Mouse (Mus musculus) limb, embryonic 11.5 days (tissue): ENCODE measurements at regions not wholly inside any gene's neighbourhood (a gene's known extent, or its start where the extent isn't known, plus 50 kb on each side); places are given as distances from the start of the nearest gene placed in this dataset.

Experiments used
- ATAC-seq: fragments of 200-750 bp; cut with Nextera tagmentation; 2 replicates; pipeline ENCODE4 v1.8.0; 2017; ENCODE audit warnings: low read depth; ENCODE audit not compliant: insufficient number of reproducible peaks, low FRiP score, low TSS enrichment
- DNase-seq: peaks from one replicate; pipeline ENCODE4 v3.0.0-alpha.2; 2015; ENCODE audit warnings: low spot score
- H3K27ac ChIP-seq: fragments of 300-500 bp; sonication (generic); replicated peaks from 2 replicates; pipeline ENCODE4 v1.5.1; 2014; ENCODE audit warnings: low read depth, mild to moderate bottlenecking, low read length
- H3K27me3 ChIP-seq: fragments of 300-500 bp; sonication (generic); 2 replicates; pipeline ENCODE4 v1.6.1; 2014; ENCODE audit warnings: mild to moderate bottlenecking, low read length, mixed read lengths; ENCODE audit not compliant: control insufficient read depth, insufficient read depth
- H3K36me3 ChIP-seq: fragments of 300-500 bp; sonication (generic); 2 replicates; pipeline ENCODE4 v1.6.1; 2014; ENCODE audit warnings: mild to moderate bottlenecking, low read length, moderate library complexity, mixed read lengths; ENCODE audit not compliant: control insufficient read depth, insufficient read depth
- H3K4me1 ChIP-seq: fragments of 300-500 bp; sonication (generic); 2 replicates; pipeline ENCODE4 v1.6.1; 2014; ENCODE audit warnings: low read length, mixed read lengths; ENCODE audit not compliant: control insufficient read depth, insufficient read depth
- H3K4me2 ChIP-seq: fragments of 300-500 bp; sonication (generic); 2 replicates; pipeline ENCODE4 v1.6.1; 2014; ENCODE audit warnings: low read depth, mild to moderate bottlenecking, moderate library complexity; ENCODE audit not compliant: severe bottlenecking
- H3K4me3 ChIP-seq: fragments of 300-500 bp; sonication (generic); 2 replicates; pipeline ENCODE4 v1.5.1; 2014; ENCODE audit warnings: low read depth, low read length
- H3K9ac ChIP-seq: fragments of 300-500 bp; sonication (generic); 2 replicates; pipeline ENCODE4 v1.6.1; 2014; ENCODE audit warnings: mild to moderate bottlenecking, low read length
- H3K9me3 ChIP-seq: fragments of 300-500 bp; sonication (generic); 2 replicates; pipeline ENCODE4 v1.6.1; 2016; ENCODE audit warnings: low read length; ENCODE audit not compliant: control insufficient read depth
- WGBS: fragments of 180-500 bp; shearing (Covaris S2); extraction: QIAGEN DNeasy Blood & Tissue Kit; methylation state at CpG from one replicate; pipeline ENCODE4 v1.1.7; 2014; 5-methylcytosine and 5-hydroxymethylcytosine counted together

GRCm38 (mm10) chr13:28640826-28641225, 312.7 kb downstream of the Sox4 start:
- Histone ChIP-seq H3K4me2 (no peak overlapping the region), H3K27me3 (no peaks in the 10 kb centered on the region), H3K27ac (no peak overlapping the region; the same call in 1 of the 2 replicates), H3K36me3 (no peaks in the 10 kb centered on the region), H3K4me3 (no peak overlapping the region), H3K4me1 (peaks cover 2% of the 10 kb centered on the region; the same call in 1 of the 2 replicates), H3K9ac (no peak overlapping the region), H3K9me3 (no peaks in the 10 kb centered on the region)
- WGBS: 44% methylated on average over 1 of the region's 1 CpGs
- DNase-seq: peak; percentile 74
- ATAC-seq: 0 out of 2 replicates have a peak, but pooled peaks have one; percentile 47

DNA sequence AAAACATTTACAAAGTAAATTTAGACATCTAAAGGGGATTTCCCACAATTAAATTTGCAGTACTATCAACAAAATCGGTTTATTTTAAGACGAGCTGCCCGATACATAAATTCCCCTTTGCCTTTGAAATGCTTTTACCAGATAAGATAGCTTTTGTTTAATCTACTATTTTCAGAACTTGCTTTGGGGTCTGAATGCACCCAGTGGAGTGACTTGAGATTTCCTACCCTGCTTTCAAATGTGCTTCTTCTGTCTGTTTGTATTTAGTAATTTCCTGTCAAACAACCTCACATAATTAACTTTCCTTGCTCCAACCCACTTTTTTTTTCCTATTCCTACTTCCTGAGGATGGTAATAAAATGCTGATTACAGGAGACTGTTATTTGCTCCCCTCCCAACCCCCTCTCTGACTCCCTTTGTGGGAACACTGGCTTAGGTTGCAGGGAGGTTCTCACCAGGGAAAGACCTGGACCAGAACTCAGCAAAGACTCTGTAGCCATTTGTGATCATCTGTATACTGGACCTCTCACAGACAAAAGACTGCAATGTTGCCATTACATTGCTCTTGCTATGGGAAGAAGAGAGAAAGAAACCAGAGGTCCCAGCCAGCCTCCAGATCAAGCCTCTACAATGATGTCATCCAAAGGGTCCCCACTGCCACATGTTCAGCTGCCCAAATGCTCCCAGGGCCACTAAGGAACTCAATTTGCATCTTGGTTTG, 318.1 kb downstream of the Sox4 start:
- H3K27me3 ChIP-seq: no peaks in the 10 kb centered on the region
- H3K4me2 ChIP-seq: no peak overlapping the region
- H3K4me1 ChIP-seq: peaks cover 22% of the 10 kb centered on the region
- H3K9ac ChIP-seq: no peak overlapping the region
- H3K36me3 ChIP-seq: no peaks in the 10 kb centered on the region
- no peak overlapping the region for H3K4me3 ChIP-seq
- DNase-seq: peak; percentile 51
- H3K27ac ChIP-seq: peak overlapping the region; percentile 36
- no peaks in the 10 kb centered on the region for H3K9me3 ChIP-seq
- 37% methylated on average over 3 of the region's 3 CpGs for WGBS
- no peak for ATAC-seq

- no peaks in the 10 kb centered on the region for H3K36me3 ChIP-seq
- ATAC-seq: peak; percentile 39; the same call in 1 of the 2 replicates
- no peak overlapping the region for H3K9ac ChIP-seq
- H3K4me1 ChIP-seq: peaks cover 39% of the 10 kb centered on the region
- H3K27ac ChIP-seq: peak overlapping the region; percentile 10; the same call in 1 of the 2 replicates
- H3K4me2 ChIP-seq: no peak overlapping the region
- H3K27me3 ChIP-seq: no peaks in the 10 kb centered on the region
- H3K4me3 ChIP-seq: no peak overlapping the region
- H3K9me3 ChIP-seq: no peaks in the 10 kb centered on the region
- WGBS: 28% methylated on average over 5 of the region's 5 CpGs
- DNase-seq: peak; percentile 46
Observed at GRCm38 (mm10) chr13:28633541-28634041, 319.9 kb downstream of the Sox4 start.

DNA sequence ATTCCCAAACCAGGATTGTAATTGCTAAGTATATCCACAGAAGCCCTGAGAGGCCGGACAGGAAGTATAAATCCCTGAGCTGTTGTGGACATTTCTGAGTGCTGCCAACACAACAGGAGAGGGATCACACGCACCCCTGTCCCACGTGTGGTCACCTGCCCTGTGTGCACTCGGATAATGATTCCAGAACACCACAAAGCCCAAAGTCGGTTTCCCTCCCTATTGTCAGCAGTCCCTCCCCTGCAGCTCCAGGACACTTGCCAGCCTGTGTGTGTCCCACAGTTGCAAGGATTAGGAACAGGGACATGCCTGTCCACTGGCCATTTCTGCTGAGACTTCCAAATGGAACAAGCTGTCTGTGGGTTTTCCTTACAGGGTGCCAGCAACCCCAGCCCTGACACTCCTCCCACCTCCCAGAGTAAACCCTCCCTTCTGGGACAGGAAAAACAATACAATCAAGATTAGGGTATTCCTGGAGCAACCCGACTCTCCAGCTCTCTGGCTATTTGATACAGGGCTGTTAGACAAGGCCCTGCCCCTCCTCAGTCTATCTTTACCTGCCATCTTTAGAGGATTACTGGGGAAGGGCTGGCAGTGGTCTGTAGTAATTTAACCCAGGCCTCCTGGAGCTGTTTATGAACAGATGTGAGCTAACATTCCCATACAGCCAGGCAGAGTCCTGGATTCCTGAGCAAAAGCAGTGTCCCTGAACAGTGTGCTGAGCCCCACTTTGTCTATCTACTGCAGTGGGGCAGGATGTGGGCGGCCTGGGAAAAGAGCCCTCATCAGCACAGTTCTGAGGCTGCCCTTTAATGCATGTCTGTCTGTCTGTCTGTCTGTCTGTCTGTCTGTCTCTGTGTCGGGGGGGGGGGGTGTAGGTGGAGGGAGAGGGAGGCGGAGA, 323.8 kb downstream of the Sox4 start:
- 0 out of 2 replicates have a peak overlapping the region, but pooled peaks have one; percentile 5 for H3K4me2 ChIP-seq
- DNase-seq: peak; percentile 75

DNA sequence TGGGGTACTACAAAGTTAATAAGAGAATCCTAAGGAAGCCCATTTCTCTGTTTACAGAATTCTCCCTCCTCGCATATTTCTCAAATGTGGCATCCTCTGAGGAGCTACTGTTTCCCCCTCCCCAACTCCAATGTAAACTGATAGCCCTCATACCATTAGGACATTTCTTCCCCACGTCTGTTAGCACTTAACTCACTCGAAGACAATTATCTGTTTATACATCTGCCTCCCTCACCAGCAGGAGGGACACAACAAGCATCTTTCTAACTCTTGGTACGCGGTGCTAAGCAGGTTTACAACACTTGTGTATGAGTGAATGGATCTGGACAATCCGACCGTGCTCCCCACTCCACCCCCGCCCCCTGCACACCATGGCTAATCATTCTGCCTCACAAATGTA, 324.8 kb downstream of the Sox4 start:
- no peak for DNase-seq
- Histone ChIP-seq H3K4me1 (peaks cover 31% of the 10 kb centered on the region), H3K4me3 (no peak overlapping the region), H3K36me3 (no peaks in the 10 kb centered on the region), H3K27me3 (no peaks in the 10 kb centered on the region), H3K27ac (no peak overlapping the region), H3K9me3 (no peaks in the 10 kb centered on the region), H3K4me2 (no peak overlapping the region), H3K9ac (no peak overlapping the region)
- 31% methylated on average over 8 of the region's 8 CpGs for WGBS
- ATAC-seq: no peak

More for the DNA sequence above, 323.8 kb downstream of the Sox4 start:
- Histone ChIP-seq H3K36me3 (no peaks in the 10 kb centered on the region), H3K27ac (peak overlapping the region; percentile 85), H3K27me3 (no peaks in the 10 kb centered on the region), H3K9ac (no peak overlapping the region), H3K4me1 (peaks cover 31% of the 10 kb centered on the region), H3K9me3 (no peaks in the 10 kb centered on the region), H3K4me3 (no peak overlapping the region)
- WGBS: 10% methylated on average over 9 of the region's 9 CpGs
- ATAC-seq: peak; percentile 83

GRCm38 (mm10) chr13:28618961-28619360, 334.6 kb downstream of the Sox4 start:
- Histone ChIP-seq H3K4me1 (no peaks in the 10 kb centered on the region), H3K9me3 (no peaks in the 10 kb centered on the region), H3K36me3 (no peaks in the 10 kb centered on the region), H3K4me3 (no peak overlapping the region), H3K4me2 (no peak overlapping the region), H3K27ac (no peak overlapping the region), H3K9ac (no peak overlapping the region), H3K27me3 (no peaks in the 10 kb centered on the region)
- WGBS: 30% methylated on average over 3 of the region's 3 CpGs
- DNase-seq (no peak), ATAC-seq (no peak)

DNA sequence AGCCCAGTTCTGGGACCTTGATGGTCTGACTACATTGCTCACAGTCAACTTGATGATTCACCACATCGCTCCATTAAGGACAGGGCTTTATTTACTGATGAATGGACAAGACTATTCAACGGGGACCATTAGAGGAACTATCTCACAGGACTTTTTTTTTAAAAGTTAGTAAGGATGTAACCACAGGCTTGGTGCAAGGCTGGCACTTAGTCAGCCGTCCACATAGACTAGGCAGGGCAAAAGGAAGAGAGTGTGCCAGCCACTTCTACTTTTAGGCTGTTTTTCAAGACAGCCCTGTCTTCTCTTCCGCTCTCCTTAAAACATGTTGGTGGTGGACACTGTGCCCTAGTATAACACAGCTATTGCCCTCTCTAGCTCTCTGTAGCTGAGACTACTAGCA, 336.0 kb downstream of the Sox4 start:
- no peak for ATAC-seq
- Histone ChIP-seq H3K4me2 (no peak overlapping the region), H3K9me3 (no peaks in the 10 kb centered on the region), H3K27ac (no peak overlapping the region), H3K27me3 (no peaks in the 10 kb centered on the region), H3K4me1 (no peaks in the 10 kb centered on the region), H3K9ac (no peak overlapping the region), H3K36me3 (no peaks in the 10 kb centered on the region), H3K4me3 (no peak overlapping the region)
- 90% methylated on average over 4 of the region's 4 CpGs for WGBS
- no peak for DNase-seq

DNA sequence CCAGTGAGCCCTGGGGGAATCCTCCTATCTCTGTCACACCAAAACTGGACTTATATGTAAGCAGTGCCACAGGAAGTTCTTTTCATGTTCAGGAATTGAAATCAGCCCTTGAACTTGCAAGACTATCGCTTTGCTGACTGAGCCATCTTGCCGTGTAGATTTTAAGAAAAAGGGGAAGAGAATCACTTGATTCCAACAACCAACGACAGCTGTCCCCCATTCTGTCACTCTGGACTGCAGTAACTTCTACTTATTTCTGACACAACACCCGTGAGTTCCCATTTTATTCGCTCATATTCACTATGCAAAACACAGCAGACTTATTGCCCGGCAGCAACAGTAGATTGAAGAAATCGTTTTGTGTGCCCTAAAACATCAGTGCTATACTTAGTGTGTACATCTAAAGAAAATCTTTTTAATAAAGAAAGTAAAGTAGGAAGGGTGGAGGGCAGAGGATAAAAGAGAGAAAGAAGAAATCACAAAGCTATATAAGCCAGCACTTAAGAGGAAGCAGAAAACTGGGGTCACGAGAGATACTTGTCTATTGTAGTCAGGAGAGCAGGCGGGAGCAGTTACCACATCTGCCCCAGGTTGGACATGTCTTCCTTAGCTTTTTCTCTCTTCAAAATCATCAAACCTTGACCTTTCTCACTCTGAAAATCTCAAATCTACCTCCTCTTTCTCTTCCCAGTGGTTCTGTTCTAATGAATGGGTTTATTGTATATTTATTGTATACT, 336.7 kb downstream of the Sox4 start:
- Histone ChIP-seq H3K36me3 (no peaks in the 10 kb centered on the region), H3K4me3 (no peak overlapping the region), H3K9ac (no peak overlapping the region), H3K4me1 (no peaks in the 10 kb centered on the region), H3K27ac (no peak overlapping the region), H3K9me3 (no peaks in the 10 kb centered on the region), H3K4me2 (no peak overlapping the region), H3K27me3 (no peaks in the 10 kb centered on the region)
- ATAC-seq: no peak
- WGBS: 91% methylated on average over 9 of the region's 9 CpGs
- DNase-seq: no peak
